Mouse (Mus musculus) embryo, embryonic 10.5 days (tissue): ENCODE measurements around the gene Ttc23.
A peak's percentile ranks its signal among the peaks of the same experiment; 100 is the strongest.

Source experiments
- DNase-seq: peaks from one replicate; pipeline ENCODE4 v3.0.0-alpha.2; 2015; ENCODE audit warnings: low spot score

Gene Ttc23

DNA sequence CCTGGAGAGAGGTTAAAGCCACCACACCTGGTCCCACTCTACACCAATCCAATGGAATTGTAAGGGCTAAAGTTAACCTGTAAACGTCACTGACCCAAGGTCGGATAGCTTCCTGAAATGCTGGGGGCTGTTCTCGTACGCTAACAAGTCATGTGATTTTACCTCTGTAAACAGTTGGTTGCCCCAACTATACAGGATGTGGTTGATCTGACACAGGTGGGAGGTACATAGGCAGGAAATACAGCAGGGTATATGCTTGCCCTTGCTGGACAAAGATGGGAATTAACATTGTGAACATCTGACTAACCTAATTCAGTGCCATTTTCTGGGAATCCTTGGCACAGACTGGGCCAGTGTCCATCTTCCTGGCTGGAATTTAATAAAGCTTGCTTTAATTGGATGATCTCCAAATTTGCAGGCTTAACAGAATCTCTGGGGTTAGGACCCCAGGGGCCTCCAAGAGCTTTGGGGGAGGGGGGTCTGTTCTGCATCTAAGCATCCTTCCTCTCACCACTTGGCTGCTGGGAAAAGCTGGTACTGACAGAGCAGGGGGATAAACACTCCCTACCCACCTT lies 100.6 kb downstream of the Ttc23 start:
- no peak for DNase-seq

DNA sequence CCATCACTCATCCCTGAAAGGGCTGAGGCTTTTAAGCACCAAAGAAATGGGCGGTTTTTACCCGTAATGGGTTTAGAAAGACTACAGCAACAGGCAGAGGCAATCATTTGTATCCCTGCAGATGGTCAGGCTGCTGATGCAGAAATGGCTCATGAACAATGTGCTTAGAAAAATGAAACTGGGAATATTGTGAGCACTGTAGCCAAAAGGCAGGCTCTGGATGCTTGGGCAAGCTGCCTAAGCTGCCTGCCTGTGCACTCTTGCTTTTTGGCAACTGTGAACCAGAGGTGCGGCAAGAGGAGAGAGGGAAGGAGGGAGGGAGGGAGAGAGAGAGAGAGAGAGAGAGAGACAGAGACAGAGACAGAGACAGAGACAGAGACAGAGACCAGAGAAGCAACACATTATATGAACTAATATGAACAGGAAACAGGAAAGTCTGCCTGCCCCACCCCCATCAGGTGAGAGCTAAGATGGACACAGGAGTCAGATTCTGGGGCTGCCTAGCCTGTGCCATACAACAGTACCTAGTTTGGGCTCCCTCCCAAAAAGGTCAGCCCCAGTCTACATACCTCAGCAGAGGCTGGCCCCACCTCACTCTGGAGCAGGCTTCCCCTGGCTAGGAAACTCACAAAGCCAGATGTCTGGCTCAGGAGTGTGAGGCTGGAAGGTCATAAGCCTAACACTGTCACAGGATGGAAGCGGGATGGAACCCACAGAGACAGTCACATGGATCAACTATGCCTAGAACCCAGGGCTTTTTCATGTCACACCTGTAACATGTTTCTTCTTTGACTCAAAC lies 102.4 kb downstream of the Ttc23 start:
- DNase-seq, result no peak

DNA sequence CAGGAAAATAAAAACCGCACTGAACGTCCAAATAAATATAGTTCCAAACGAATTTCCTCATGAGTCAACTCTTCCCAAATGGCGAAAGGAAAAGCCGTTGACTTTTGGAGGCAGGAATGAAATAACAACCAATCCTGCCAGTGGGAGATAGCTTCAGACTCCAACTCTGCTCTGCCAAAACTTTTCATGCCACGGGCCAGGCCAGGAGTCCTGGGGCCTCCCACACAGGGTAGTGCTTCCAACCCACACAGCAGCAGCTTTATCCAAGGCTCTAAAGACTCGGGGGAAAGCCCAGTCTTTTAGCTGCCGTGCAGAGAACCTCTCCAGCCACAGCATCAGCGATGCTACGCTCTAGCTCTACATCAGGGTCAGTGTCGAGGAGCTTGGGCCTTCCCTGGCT lies 107.4 kb downstream of the Ttc23 start:
- no peak for DNase-seq

DNA sequence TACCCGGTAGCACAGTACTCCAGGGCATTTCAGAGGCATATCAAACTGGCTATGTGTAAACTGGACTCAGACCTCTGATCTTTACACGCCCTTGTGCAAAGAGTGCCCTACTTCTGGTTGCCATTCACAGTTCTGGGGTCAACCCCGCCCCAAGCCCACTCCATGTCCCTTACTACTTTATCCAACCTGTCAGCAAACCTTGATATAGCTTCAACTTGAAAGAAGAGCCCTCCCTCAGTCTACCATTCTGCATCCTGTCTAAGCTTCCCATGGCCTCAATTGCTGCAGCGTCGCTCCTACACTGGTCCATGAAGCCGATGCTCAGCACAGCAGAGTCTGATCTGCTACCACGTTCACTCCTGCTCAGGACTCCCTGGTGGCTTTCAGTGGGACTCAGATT lies 108.2 kb downstream of the Ttc23 start:
- no peak for DNase-seq

DNA sequence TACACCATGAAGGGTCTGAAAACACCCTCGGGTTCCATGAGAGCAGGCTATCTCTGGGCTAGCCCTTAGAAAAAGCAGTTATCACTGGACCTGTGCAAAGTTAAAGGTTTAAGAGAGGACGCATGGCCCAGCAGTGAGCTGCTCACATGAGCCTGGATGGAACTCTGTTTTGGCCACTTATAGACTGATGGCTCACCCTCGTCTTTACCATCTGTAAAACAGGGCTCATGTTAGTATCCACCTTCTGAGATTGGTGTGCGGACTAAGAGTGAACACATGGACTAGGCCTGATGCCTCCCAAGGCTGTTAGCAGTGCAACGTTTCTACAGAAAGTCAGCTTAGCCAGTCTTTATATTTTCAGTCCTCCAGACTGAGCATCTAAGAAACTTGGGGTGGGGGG lies 109.4 kb downstream of the Ttc23 start:
- no peak for DNase-seq

DNA sequence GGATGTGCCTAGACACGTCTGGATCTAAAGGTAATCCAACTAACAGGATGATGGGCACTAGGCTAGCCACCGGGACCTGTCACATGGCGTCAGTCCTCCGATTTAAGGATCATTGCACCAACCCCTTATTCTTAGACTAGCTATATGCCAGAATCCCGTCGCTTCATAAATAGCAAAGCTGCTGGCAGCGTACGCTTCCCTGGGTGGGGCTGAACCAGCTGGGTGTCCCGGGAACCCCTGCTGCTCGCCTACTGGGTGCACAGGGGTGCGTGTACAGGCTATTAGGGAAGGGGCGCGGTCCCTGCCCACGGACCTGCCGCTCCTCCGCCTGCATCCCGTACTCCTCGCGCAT lies 111.3 kb downstream of the Ttc23 start:
- DNase-seq, result peak; percentile 34

DNA sequence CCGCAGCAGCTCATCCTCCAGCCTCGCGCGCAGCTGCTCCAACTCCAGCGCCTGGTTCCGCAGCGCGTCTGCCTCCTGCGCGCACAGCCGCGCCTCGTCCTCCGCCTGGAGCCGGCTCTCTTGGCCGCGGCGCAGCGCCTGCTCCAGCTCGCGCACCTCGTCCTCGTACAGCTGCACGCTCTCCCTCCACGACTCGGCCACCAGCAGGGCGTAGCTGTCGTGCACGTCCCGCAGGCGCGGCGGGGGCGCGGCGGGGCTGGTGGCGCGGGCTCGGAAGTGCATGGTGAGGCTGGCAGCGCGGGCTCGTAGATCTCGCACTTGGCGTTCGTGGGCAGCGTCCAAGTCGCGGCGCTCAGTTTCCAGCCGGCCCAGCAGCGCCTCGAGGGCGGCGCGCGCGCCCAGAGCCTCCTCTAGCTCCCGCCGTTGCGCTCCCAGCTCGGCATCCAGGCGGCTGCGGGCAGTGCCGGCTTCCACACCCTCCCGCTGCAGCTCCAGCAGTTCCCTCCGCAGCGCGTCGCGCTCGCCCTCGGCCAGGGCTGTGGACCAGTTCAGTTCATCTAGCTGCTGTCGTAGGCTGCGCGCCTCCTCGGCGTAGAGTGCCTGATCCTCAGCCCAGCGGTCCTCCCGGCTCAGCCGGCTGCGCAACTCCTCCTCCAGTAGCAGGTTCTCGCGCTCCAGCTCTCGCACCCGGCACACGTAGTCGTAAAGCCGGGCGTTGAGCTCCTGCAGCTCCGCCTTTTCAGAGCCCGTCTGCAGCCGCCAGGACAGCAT lies 111.8 kb downstream of the Ttc23 start:
- DNase-seq, result peak; percentile 79

DNA sequence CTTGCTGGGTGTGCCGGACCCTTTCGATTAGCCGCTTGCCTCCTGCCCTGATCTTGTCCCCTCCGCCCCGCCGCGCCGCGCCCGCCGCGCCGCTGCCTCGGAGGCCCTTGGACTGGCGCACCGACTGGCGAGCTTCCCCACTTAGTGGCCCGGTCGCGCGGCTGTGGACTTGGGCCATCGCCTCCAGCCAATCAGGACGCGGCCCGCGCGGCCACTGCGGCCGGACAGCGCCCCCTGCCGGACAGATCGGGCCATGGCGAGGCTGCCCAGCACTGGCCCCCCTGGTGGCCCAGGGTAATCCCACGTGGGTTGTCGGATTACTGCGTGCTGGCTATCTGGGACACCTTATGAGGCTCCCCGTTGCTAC lies 112.4 kb downstream of the Ttc23 start, which contains the start of gene Synm:
Gene Synm (minus strand): TSS at position 114 of the 367 bp plus-strand sequence.
- peak; percentile 91 for DNase-seq

DNA sequence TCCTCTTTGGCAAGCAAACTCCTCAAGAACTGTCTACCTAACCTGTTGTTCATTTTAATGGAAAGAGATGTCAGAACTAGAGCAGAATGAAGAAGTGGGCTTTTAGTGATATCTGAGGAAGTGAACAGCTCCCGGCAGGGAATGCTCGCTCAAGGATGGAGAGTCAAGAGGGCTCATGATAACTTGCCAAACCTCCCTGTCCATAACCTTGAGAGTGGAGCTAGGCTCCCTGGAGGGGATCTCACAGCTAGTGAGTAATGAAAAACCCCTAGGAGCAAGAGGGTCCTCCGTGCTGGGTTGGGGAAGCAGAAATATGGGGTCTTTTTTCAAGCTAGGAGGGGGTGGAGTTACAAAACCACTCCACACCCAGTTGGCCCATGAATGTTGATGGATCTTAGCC lies 116.4 kb downstream of the Ttc23 start:
- no peak for DNase-seq

DNA sequence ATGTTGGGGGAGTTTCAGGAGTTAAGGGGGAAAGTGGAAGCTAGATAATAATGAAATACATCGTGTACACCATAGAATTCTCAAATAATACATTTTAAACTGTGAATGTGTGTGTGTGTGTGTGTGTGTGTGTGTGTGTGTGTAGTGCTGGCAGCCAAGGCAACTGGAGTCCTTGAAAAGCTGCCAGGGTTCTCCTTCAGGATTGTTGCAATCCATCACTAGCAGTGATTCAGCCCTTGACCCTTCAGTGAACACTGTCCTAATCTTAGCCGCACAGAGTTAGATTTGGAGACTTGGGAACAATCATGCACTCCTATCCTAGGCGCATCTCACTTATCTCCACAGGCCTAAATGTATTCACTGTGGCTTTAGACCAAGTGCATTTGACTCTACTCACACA lies 120.9 kb downstream of the Ttc23 start:
- no peak for DNase-seq

DNA sequence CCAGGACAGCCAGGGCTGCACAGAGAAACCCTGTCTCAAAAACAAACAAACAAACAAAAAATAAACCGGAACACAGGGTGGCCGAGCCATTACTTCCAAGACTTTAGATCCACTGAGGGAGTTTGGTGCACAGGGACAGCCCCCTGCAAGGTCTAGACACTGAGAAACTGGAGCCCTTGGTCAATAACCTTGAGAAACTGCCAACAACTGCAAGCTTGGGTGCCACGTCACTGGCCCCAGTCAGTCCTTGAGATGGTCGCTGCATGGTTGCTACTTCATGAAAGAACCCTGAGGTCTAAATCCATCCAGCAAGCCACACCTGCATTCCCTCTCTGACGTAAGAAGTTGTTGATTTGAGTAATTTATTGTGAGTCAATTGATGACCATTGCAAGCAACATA lies 122.3 kb downstream of the Ttc23 start:
- DNase-seq, result no peak

DNA sequence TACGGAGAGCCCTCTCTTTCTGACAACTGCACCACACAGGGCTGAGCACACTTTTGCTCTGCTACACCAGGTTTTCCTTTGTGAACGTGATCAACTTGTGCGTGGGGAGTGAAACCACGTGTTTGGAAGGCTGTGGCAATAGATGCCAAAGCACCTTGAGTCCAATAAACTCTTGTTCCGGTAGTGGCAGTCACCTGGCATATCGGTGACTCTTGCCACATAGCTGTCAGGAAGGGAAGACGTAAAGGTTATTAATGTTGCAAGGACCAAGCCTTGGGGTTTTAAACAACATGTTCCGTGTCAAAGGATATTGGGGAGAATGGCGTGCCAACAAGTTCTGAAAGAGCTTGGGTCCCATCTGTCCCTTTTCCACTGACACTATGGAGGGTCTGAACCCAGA lies 125.0 kb downstream of the Ttc23 start:
- DNase-seq, result no peak

DNA sequence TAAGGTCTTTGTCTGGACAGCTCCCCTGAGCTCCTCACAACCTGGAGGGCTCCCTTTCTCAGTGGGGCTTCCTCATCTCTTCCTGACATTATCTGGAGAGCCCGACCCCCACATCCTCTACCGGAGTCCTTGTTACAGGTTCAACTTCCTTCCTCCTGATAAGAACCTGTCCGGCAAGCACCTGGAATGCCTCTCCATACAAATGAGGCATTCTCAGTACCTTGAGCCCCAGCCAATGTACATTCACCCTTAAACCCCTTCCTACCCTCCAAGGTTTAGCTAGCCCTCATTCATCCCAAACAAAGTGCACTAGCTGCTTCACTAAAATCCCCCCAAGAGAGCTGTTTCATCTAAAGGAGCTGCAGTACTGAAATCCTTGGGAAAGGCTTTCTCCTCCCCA lies 128.4 kb downstream of the Ttc23 start:
- DNase-seq, result no peak

DNA sequence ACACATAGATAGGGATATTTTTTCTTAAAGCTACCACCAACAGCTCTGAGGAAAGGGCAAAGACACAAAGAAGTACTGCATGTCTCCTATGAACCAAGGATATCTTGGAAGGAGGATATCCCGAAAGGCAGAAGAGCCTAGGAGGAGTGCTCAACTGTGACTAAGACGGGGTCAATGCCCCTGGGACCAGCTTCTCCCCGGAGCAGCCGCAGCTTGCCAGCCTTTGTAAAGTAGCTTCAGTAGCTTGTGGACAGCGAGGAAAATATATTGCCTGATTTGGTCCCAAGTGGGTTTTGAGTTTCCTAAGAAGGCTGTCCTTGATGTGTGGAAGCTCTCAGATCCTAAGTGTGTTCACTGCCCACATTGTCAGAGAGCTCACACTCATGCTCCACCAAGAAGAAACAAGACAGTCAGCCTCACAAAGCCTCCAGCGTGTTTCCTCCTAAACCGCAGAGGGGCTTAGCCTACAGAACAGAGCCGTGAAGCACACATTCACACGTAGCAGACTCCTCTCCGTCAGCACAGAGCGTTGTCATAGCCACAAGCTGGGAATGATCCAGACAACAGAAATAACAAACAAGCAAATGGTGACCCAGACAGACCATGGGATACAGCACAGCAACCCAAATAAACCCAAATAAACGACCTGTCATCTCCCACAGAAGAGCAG lies 129.6 kb downstream of the Ttc23 start:
- DNase-seq, result peak; percentile 33

DNA sequence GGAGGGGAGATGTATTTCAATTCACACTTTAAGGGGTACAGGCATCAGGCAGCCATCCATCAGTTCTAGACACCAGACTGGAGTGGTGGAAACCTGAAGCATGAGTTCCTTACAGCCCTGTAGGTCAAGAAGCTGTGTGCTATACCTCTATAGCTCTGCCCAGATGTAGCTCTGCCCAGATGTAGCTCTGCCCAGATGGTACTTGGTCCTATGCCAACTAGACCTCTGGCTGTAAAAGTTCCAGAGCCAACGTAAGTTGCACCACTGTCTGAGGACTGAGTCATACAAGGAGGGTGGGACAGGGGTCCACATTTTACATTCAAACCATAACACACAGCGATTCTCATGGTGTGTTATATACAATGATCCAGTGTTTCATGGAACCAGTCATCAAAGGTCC lies 140.7 kb downstream of the Ttc23 start:
- DNase-seq, result no peak

DNA sequence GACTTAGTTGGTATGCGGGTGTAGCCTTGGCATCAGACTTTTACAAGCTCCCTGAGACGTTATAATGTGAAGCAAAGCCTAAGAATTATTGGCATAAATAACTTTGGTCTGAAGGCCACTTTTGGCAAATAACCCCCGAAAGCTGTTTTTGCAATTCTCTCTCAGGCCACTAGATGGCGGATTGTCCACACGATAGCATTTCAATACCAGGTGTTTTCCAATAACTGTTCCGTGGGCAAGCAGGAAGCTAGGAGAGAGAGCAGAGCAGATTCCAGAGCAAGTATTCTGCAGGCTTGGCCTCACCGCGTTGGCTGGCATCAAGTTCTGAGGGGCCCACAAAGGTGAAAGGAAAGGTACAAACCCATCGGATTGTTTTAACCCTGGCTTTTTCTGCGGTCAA lies 141.5 kb downstream of the Ttc23 start:
- peak; percentile 89 for DNase-seq

DNA sequence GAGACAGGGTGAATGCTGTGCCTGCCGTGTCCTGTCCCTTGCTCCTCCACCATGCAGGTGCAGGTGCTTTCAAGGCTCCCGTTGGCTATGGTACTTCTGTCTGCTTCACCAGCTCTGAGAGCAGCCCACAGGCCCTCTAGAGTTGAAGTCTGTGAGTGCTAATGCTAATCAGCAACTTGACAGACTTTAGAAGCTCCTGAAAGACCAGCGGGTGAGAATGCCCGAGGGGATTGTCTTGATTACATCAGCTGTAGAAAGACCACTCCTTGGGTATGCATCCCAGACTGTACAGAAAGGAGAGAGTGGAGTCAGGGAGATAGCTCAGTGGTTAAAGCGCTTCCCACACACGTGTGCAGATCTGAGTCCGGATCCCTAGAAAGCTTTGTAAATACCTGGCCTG lies 144.0 kb downstream of the Ttc23 start:
- DNase-seq, result no peak

DNA sequence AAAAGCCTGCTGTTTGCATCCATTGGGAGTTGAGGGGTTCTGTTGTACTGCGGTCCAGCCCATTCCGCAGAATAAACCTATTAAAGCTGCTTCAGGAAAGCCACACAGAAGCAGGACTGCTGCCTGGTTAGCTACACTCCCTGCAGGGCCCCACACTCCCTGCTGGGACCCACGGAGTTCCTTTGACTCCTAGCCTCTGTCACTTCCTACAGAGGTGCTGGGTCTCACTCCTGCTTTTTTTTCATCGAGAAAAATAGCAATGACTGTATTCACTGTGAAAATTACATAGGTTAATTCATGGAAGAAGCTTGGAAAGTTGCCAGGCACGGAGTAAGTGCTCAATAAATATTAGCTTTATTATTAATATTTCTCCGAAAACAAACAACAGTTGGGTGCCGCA lies 146.2 kb downstream of the Ttc23 start:
- DNase-seq, result no peak

DNA sequence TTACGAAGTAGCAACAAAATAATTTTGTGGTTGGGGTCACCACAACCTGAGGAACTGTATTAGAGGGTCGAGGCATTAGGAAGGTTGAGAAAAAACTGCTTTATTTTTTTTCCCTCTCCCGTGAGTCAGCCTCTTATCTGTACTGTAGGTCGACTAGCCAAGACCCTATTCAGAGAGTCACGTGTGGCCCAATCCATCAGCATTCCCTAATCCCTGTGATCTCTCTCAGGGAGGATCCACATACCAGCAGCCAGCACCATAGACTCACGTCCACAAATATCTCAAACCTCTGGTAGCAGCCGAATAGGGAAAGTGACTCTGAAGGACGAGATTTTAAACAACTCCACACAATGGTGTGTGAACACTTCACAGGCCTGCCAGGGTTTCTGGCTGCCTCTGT lies 149.9 kb downstream of the Ttc23 start:
- no peak for DNase-seq

DNA sequence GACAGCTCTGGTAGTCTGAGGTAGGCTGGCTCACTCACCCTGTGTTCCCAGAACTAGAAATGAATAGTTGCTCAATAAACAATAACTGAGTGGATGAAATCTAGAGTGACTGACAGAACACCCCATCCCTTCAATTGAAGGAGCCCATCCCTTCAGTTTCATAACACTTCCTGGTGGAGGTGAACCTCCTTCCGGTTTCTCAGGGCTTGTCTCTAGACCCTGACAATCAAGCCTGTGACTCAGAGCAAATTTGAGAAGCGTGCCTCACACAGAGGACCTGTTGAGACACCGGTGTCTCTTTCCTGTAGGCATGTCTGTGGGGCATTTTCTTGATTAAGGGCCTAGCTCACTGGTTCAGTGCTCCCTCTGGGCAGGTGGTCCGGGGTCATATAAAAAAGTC lies 151.3 kb downstream of the Ttc23 start:
- DNase-seq, result no peak

DNA sequence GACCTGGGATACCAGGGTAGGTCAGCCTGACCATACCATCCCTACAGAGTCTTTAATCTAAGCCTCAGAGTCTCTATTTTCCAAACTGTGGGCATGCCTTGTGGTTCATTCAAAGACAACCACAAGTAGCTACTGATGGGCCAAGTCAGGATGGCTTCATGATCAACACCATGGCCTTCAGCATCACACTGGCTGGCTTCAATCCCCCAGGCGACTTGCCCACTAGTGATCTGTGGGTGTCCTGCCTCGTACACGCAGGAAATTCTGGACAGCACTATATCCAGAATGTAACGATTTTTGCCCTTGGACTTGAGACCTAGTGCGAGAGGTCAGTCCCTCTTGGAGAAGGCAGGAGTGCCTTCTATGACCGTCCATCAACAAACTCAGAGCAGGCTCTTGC lies 153.3 kb downstream of the Ttc23 start:
- no peak for DNase-seq

DNA sequence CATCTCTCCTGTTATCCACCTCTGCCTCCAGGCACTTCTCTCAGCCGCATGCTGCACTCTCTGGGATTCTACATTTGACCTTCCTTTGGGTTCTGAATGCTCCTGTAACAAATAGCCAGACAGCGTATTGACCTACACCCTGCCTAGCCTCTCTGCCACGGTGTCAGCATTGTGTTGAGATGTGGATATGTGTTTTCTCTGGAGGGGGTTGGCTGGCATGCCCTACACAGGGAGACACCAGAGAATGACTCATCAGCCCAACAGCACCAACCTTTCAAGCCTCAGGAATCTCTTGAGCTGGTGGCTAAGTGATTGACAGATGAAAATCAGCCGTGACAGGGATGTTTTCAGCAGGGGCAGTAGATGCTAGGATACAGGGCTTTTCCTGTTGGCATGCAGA lies 153.8 kb downstream of the Ttc23 start:
- no peak for DNase-seq
